Mouse (Mus musculus) heart, embryonic 13.5 days (tissue): ENCODE results near the gene Slc25a15. TPM values are rescaled to one million over a fixed set of nuclear protein-coding genes. Genes with fewer than 3 reads are reported as not detected.

Experiments used
- polyA plus RNA-seq: library from polyadenylated mRNA; unstranded; fragments of >200 nt; fragmentation: Nextera tagmentation; extraction: Ambion mirVana; gene quantifications from 2 replicates; pipeline ENCODE4 v1.2.1, GENCODE M21; 2015

Gene Slc25a15
- polyA plus RNA-seq, 1 experiment from 2014 or later = 11.7 TPM

Other genes starting within 250 kb of the Slc25a15 start
- 4.6 and 4.9 TPM in 2 replicates for gene Nek3, start 232.2 kb downstream of the Slc25a15 start, polyA plus RNA-seq
- 31.6 and 33.3 TPM in 2 replicates for gene Ckap2, start 212.8 kb downstream of the Slc25a15 start, polyA plus RNA-seq
- 22.6 and 23.4 TPM in 2 replicates for gene Vps36, start 205.8 kb downstream of the Slc25a15 start, polyA plus RNA-seq
- gene Thsd1, start 171.3 kb downstream of the Slc25a15 start, polyA plus RNA-seq = 15.0 and 15.3 TPM in 2 replicates
- not detected in 2 replicates for gene Tpte, start 115.2 kb downstream of the Slc25a15 start, polyA plus RNA-seq
- gene Mrps31, start 12.8 kb upstream of the Slc25a15 start, polyA plus RNA-seq = 46.8 and 50.5 TPM in 2 replicates